Mouse (Mus musculus) E14TG2a.4 (cell line): ENCODE measurements around the gene Nup153.

ENCODE experiments used
- CTCF ChIP-seq: conservative IDR thresholded peaks from 2 replicates; pipeline ENCODE4 v1.5.1; 2014; ENCODE audit warnings: low read length
- NANOG ChIP-seq: IDR thresholded peaks from 2 replicates; pipeline ENCODE4 v1.6.1; 2014; ENCODE audit warnings: borderline replicate concordance, low read length, mixed read lengths
- POU5F1 ChIP-seq: IDR thresholded peaks from 2 replicates; pipeline ENCODE4 v1.6.1; 2014; ENCODE audit warnings: low read length, borderline replicate concordance

GRCm38 (mm10) chr13:46701486-46701885, 26.3 kb downstream of the Nup153 start:
- TF ChIP-seq NANOG, result no peak
- TF ChIP-seq CTCF, result no peak
- TF ChIP-seq POU5F1, result no peak
